In genomic region chr1:84218605-84219004, GRCm38 (mm10) we compare ENCODE assay signal across 8 mouse cellular contexts.
DNase-seq lines count a peak whose midpoint lies in the region; ATAC-seq lines count a peak whose summit lies in the region.

No protein-coding gene starts in this region.

- H3K27me3 ChIP-seq in kidney, embryonic 15.5 days, result no peaks in the 10 kb centered on the region
- H3K27me3 ChIP-seq in hindbrain, embryonic 16.5 days (replicated peaks; ENCODE audit: control insufficient read depth, insufficient read depth, low read length), result no peaks in the 10 kb centered on the region

- ATAC-seq in kidney, embryonic 15.5 days (replicated peaks; ENCODE audit: low FRiP score), result 0 out of 2 replicates have a peak, but pooled peaks have one; percentile 36
- ATAC-seq in hindbrain, embryonic 16.5 days, result no peak

- H3K4me3 ChIP-seq in kidney, embryonic 15.5 days (replicated peaks), result no peak overlapping the region
- no peak overlapping the region for H3K4me3 ChIP-seq in hindbrain, embryonic 16.5 days (ENCODE audit: low read length)

- H3K9ac ChIP-seq in kidney, embryonic 15.5 days, result no peak overlapping the region
- no peak overlapping the region for H3K9ac ChIP-seq in hindbrain, embryonic 16.5 days (ENCODE audit: low read depth, low read length)

- 0 out of 2 replicates have a peak, but pooled peaks cover 2% of the 10 kb centered on the region for H3K4me1 ChIP-seq in kidney, embryonic 15.5 days
- H3K4me1 ChIP-seq in hindbrain, embryonic 16.5 days (ENCODE audit: control insufficient read depth, insufficient read depth, low read depth, low read length), result no peaks in the 10 kb centered on the region; the same call in 1 of the 2 replicates

- no peak overlapping the region for H3K4me2 ChIP-seq in kidney, embryonic 15.5 days
- no peak overlapping the region for H3K4me2 ChIP-seq in hindbrain, embryonic 16.5 days (ENCODE audit: low read length)

- intact Hi-C loops in left cerebral cortex, postnatal 4 days (cut with DNase I), result no loop called here

- DNase-seq in left cerebral cortex, adult 11 months (ENCODE audit: low spot score), result peak; percentile 26
- no peak for DNase-seq in left cerebral cortex, postnatal 4 days
- DNase-seq in fibroblast of lung, adult 2 months (ENCODE audit: low read depth), result peak; percentile 85
- DNase-seq in right cerebral cortex, adult 2 months (ENCODE audit: low spot score in 2 of 2), result peak; percentile 44 to 63
- no peak for DNase-seq in urinary bladder, adult 2 months (ENCODE audit: low spot score)
- no peak for DNase-seq in testis, postnatal 10 days (ENCODE audit: low spot score)

- 59% methylated on average over 7 of the region's 7 CpGs for WGBS in kidney, embryonic 15.5 days
- 70% methylated on average over 7 of the region's 7 CpGs for WGBS in hindbrain, embryonic 16.5 days

- no peaks in the 10 kb centered on the region for H3K9me3 ChIP-seq in kidney, embryonic 15.5 days (replicated peaks)
- no peaks in the 10 kb centered on the region for H3K9me3 ChIP-seq in hindbrain, embryonic 16.5 days (ENCODE audit: control insufficient read depth, low read length)

- no peak overlapping the region for H3K27ac ChIP-seq in kidney, embryonic 15.5 days
- no peak overlapping the region for H3K27ac ChIP-seq in hindbrain, embryonic 16.5 days (ENCODE audit: low read depth, low read length)

- H3K36me3 ChIP-seq in kidney, embryonic 15.5 days, result no peaks in the 10 kb centered on the region
- H3K36me3 ChIP-seq in hindbrain, embryonic 16.5 days (ENCODE audit: control insufficient read depth, insufficient read depth, low read length), result no peaks in the 10 kb centered on the region

Comparison
In these comparisons a context has a peak if more than half of its experiments do, and no peak if none do; other contexts are left out.
1. DNase-seq: peak in left cerebral cortex, adult 11 months (single experiment), fibroblast of lung, adult 2 months (single experiment) and right cerebral cortex, adult 2 months (2 of 2); none in left cerebral cortex, postnatal 4 days (single experiment), urinary bladder, adult 2 months (single experiment) and testis, postnatal 10 days (single experiment).